Mouse (Mus musculus) G1E (cell line): ENCODE data around the gene Unc80.

Source experiments
- CTCF ChIP-seq: IDR thresholded peaks from 2 replicates; pipeline ENCODE4 v1.5.1; 2012; ENCODE audit warnings: low read depth, low read length, inconsistent platforms, mixed read lengths
- GATA1 ChIP-seq: IDR thresholded peaks from 2 replicates; pipeline ENCODE4 v1.6.1; 2012; ENCODE audit warnings: borderline replicate concordance, low read length, inconsistent platforms, mixed read lengths

DNA sequence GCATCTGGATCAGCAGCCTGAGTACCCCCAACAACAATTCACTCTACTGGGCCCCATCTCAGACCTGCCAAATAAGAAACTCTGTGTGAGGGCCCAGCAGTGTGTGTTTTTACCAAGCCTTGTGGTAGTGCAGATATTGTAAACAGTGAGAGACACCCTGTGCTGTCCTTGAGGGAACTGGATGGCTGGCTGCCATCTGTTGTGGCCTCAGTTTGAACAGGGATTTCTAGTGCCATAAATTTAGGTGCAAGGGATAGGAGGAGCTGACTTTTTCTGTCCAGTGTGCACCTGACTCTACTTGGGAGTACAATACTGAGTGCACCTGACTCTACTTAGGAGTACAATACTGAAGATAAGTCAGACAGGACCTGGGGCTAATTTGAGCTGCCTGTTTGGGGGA is 178.7 kb downstream of the Unc80 start:
- TF ChIP-seq GATA1 (no peak), CTCF (no peak)
